Mouse (Mus musculus) ES-E14 (cell line): Measurements from ENCODE around the gene Gpa33. TPM values are rescaled to one million over a fixed set of nuclear protein-coding genes. Genes with fewer than 3 reads are reported as not detected.

Source experiments
- DNase-seq: peaks from one replicate; pipeline ENCODE4 v3.0.0-alpha.2; 2013; ENCODE audit warnings: low read depth, low spot score
- H3K27ac ChIP-seq: 2 replicates; pipeline ENCODE4 v1.5.1; 2012; ENCODE audit warnings: low read depth, mild to moderate bottlenecking, low read length, moderate library complexity, mixed read lengths; ENCODE audit not compliant: poor library complexity, insufficient read depth, severe bottlenecking
- H3K36me3 ChIP-seq: 2 replicates; pipeline ENCODE4 v1.6.1; 2012; ENCODE audit warnings: mild to moderate bottlenecking, low read length, moderate library complexity, mixed read lengths; ENCODE audit not compliant: control insufficient read depth, poor library complexity, insufficient read depth, severe bottlenecking
- H3K4me1 ChIP-seq, 2 experiments: fragments of 150-350 bp in 1 of 2; sonication (generic) in 1 of 2; 2 replicates each; pipeline ENCODE4 v1.6.1; 2012; ENCODE audit warnings: low read length in 2 of 2, mild to moderate bottlenecking in 1 of 2, mixed read lengths in 1 of 2; ENCODE audit not compliant: control insufficient read depth in 2 of 2, insufficient read depth in 2 of 2, poor library complexity in 1 of 2
- H3K4me3 ChIP-seq, 2 experiments: fragments of 150-350 bp in 1 of 2; sonication (generic) in 1 of 2; 2 replicates each; pipeline ENCODE4 v1.5.1; 2012; ENCODE audit warnings: low read length in 2 of 2, low read depth in 1 of 2, mild to moderate bottlenecking in 1 of 2, mixed read lengths in 1 of 2; ENCODE audit not compliant: insufficient read depth in 1 of 2, poor library complexity in 1 of 2, severe bottlenecking in 1 of 2
- H3K9ac ChIP-seq: 2 replicates; pipeline ENCODE4 v1.6.1; 2012; ENCODE audit warnings: low read depth, mild to moderate bottlenecking, low read length, mixed read lengths; ENCODE audit not compliant: poor library complexity, insufficient read depth, severe bottlenecking
- H3K9me3 ChIP-seq: fragments of 150-350 bp; sonication (generic); 2 replicates; pipeline ENCODE4 v1.6.1; 2012; ENCODE audit warnings: low read depth, mild to moderate bottlenecking, low read length; ENCODE audit not compliant: control insufficient read depth, insufficient read depth
- CHD2 ChIP-seq: IDR thresholded peaks from 2 replicates; pipeline ENCODE4 v1.6.1; 2014; ENCODE audit warnings: mild to moderate bottlenecking, low read depth, low read length, inconsistent platforms
- HCFC1 ChIP-seq: IDR thresholded peaks from 2 replicates; pipeline ENCODE4 v1.6.1; 2012; ENCODE audit warnings: low read length, inconsistent platforms, borderline replicate concordance; ENCODE audit not compliant: insufficient read depth
- MAFK ChIP-seq: IDR thresholded peaks from 2 replicates; pipeline ENCODE4 v1.6.1; 2014; ENCODE audit warnings: mild to moderate bottlenecking, low read depth, low read length, inconsistent platforms; ENCODE audit not compliant: insufficient read depth
- ZC3H11A ChIP-seq: IDR thresholded peaks from 2 replicates; pipeline ENCODE4 v1.6.1; 2012; ENCODE audit warnings: low read depth, mild to moderate bottlenecking, inconsistent platforms, low read length, borderline replicate concordance
- ZNF384 ChIP-seq: IDR thresholded peaks from 2 replicates; pipeline ENCODE4 v1.6.1; 2012; ENCODE audit warnings: low read depth, low read length, inconsistent platforms
- in situ Hi-C, 2 experiments: fragments of 600-800 bp; cut with MboI; formaldehyde crosslinking; loops; one replicate each; pipeline ENCODE4 v1.15.1; 2025; ENCODE audit warnings: low sequenced_read_pairs in 2 of 2, inconsistent platforms in 1 of 2; ENCODE audit not compliant: unreplicated experiment in 2 of 2
- total RNA-seq: library from RNA; depleted of rRNA; stranded (reverse); fragments of 300-350 nt; gene quantifications from 2 replicates; pipeline ENCODE4 v1.2.3, GENCODE M21; 2012

The Gpa33 gene
- total RNA-seq, 1 experiment: 68.0 TPM

DNA sequence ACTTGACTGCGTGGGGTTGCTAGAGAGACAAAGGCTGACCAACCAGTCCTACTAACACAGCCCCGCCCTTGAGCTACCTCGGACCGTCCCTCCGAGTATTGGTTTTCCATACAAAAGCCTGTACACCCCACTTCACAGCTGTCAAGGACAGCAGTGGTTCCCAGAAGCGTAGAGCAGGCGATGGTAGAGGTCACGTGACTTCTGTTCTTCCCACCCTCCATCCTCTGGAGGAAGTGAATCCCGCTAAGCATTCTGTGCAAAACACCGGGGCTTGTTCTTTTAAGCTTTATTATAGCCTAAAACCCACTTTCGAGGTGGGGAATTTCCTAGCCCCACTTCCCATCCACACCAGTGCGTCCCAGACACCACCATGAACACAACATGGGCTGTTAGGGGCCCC, 27.7 kb downstream of the Gpa33 start:
- TF ChIP-seq ZC3H11A (no peak), MAFK (no peak), CHD2 (no peak), ZNF384 (no peak), HCFC1 (no peak)
- DNase-seq: no peak
- H3K27ac ChIP-seq: no peak overlapping the region
- no peak overlapping the region; the same call in 1 of the 2 replicates for H3K9ac ChIP-seq
- peaks cover 11 to 37% of the 10 kb centered on the region in 2 experiments; a peak in 3 of 4 replicates for H3K4me1 ChIP-seq
- in situ Hi-C loops: loop anchor here (10.0 kb wide), 1 partner anchor 383 kb away; no protein-coding TSS in a partner anchor
- H3K4me3 ChIP-seq: no peak overlapping the region
- peaks cover 18% of the 10 kb centered on the region for H3K36me3 ChIP-seq
- no peaks in the 10 kb centered on the region for H3K9me3 ChIP-seq

DNA sequence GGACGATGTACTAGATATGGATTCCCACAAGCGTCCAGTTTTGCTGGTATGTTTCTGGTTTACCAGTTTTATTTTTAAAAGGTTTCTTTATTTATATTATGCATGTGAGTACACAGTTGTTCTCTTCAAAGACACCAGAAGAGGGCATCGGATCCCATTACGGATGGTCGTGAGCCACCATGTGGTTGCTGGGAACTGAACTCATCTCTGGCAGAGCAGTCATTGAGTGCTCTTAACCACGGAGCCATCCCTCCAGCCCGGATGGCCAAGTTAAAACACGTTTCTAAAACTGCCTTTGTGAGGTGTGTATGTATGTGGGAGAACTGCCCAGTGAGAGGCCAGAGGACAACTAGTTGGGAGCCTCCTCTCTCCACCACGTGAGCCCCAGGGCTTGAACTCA, 28.6 kb downstream of the Gpa33 start:
- Histone ChIP-seq H3K9ac (peak overlapping the region; percentile 45; the same call in 1 of the 2 replicates), H3K4me3 (no peak overlapping the region), H3K9me3 (no peaks in the 10 kb centered on the region), H3K4me1 (peaks cover 9 to 35% of the 10 kb centered on the region in 2 experiments; a peak in 3 of 4 replicates), H3K27ac (no peak overlapping the region), H3K36me3 (peaks cover 21% of the 10 kb centered on the region)
- DNase-seq: no peak
- no peak for TF ChIP-seq CHD2
- no peak for TF ChIP-seq MAFK
- in situ Hi-C loops: loop anchor here (10.0 kb wide), 1 partner anchor 384 kb away; no protein-coding TSS in a partner anchor

DNA sequence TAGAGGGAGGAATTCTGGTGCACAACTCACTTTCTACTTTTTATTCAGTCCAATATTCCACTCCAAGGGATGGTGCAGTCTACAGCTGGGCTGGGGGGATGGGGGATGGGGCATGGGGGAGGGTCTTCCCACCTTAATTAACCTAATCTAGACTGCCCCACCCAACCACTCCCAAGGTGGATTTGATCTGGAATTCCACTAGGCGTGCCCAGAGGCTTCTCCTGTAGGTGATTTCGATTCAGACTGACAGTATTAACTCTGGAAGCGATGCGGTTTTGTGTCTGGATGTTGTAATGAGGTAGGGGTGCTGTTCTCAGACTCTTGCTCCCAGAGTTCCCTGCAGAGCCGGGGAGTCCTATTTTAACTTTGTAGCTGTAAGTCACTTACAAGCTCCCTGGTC, 30.1 kb downstream of the Gpa33 start:
- H3K4me3 ChIP-seq: no peak overlapping the region
- peaks cover 3% of the 10 kb centered on the region; the same call in 1 of the 2 replicates for H3K9me3 ChIP-seq
- TF ChIP-seq ZC3H11A (no peak), CHD2 (no peak), HCFC1 (no peak), MAFK (no peak), ZNF384 (no peak)
- H3K4me1 ChIP-seq: peaks cover 8 to 30% of the 10 kb centered on the region in 2 experiments; a peak in 3 of 4 replicates
- H3K36me3 ChIP-seq: peaks cover 31% of the 10 kb centered on the region
- H3K27ac ChIP-seq: no peak overlapping the region
- in situ Hi-C loops: loop anchor here (5.0 to 10.0 kb wide), 2 partner anchors 155 to 157 kb away; no protein-coding TSS in a partner anchor
- DNase-seq: no peak
- H3K9ac ChIP-seq: no peak overlapping the region

- TF ChIP-seq CHD2: no peak
- TF ChIP-seq ZNF384: no peak
- no peak for TF ChIP-seq MAFK
- peak; percentile 95 for TF ChIP-seq ZC3H11A
- no peak for TF ChIP-seq HCFC1
- H3K27ac ChIP-seq: no peak overlapping the region; the same call in 1 of the 2 replicates
- H3K4me1 ChIP-seq: peaks cover 6 to 23% of the 10 kb centered on the region in 2 experiments; a peak in 3 of 4 replicates
- no peak overlapping the region for H3K9ac ChIP-seq
- H3K9me3 ChIP-seq: peaks cover 3% of the 10 kb centered on the region; the same call in 1 of the 2 replicates
- in situ Hi-C loops: loop anchor here (5.0 to 10.0 kb wide), 2 partner anchors 154 to 156 kb away; no protein-coding TSS in a partner anchor
- peaks cover 32% of the 10 kb centered on the region for H3K36me3 ChIP-seq
- peak; percentile 69 for DNase-seq
- H3K4me3 ChIP-seq: no peak overlapping the region
Measured at GRCm38 (mm10) chr1:166160569-166161445, 30.8 kb downstream of the Gpa33 start.
